Mouse (Mus musculus) spleen, adult 12 weeks (tissue): ENCODE measurements around the gene Gm10096.
"Not testable (repeated sequence)": the region's sequence is repeated elsewhere in the genome, so short reads cannot be mapped to it uniquely, and the experiment has no call there.

ENCODE experiments used
- DNase-seq: peaks from one replicate; pipeline ENCODE4 v3.0.0; 2022; ENCODE audit warnings: low spot score

Gm10096 gene

DNA sequence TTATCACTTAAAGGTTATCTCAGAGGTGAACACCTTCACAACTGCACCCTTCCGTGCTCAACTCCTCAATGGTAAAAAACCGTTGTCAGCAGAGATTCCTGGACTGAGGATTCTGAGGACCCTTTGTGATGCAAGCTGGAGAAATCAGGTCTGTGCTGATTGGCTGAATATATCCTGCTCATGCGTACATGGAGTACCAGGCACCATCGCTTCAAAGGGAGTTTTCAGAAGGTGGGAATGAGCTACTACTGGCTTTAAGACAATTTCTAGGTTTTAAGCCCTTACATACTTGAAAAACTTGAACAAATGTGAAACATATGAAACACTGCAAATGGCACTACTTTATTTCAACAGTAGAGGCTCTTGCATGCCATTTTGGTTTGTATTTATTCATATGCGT lies at the start of gene Gm10096:
Gene Gm10096 (minus strand): TSS at position 101 of the 400 bp plus-strand sequence.
- not testable (repeated sequence) for DNase-seq
